Mouse (Mus musculus) thymus, adult 18-20 months (tissue): ENCODE measurements around the gene Rad51c.
"Not testable (repeated sequence)": the region's sequence is repeated elsewhere in the genome, so short reads cannot be mapped to it uniquely, and the experiment has no call there.

Experiments used
- DNase-seq, 2 experiments: peaks; one replicate each; pipeline ENCODE4 v3.0.0; 2022; ENCODE audit warnings: mixed read lengths in 2 of 2

The Rad51c gene

GRCm38 (mm10) chr11:87404876-87405275 is at the start of gene Rad51c, which contains the start of gene Tex14:
TSS of gene Rad51c (minus strand) at chr11:87404954.
TSS of gene Tex14 (plus strand) at chr11:87405065.
- peak; percentile 20 to 59 for DNase-seq

GRCm38 (mm10) chr11:87454035-87454690 is 49.4 kb upstream of the Rad51c start:
- DNase-seq: no peak

GRCm38 (mm10) chr11:87453216-87454034 is 48.7 kb upstream of the Rad51c start:
- DNase-seq: no peak

GRCm38 (mm10) chr11:87452779-87453178 is 48.0 kb upstream of the Rad51c start:
- not testable (repeated sequence) for DNase-seq

GRCm38 (mm10) chr11:87449847-87450246 is 45.1 kb upstream of the Rad51c start:
- DNase-seq: not testable (repeated sequence)

- no peak for DNase-seq
These were observed 44.4 kb upstream of the Rad51c start for GRCm38 (mm10) chr11:87449200-87449547.

- DNase-seq: not testable (repeated sequence)
These were observed 43.9 kb upstream of the Rad51c start for GRCm38 (mm10) chr11:87448476-87449199.

GRCm38 (mm10) chr11:87448081-87448475 is 43.3 kb upstream of the Rad51c start:
- peak; percentile 79 to 88 for DNase-seq

GRCm38 (mm10) chr11:87447429-87447828 is 42.7 kb upstream of the Rad51c start:
- DNase-seq: no peak

- DNase-seq: no peak
These were observed 41.4 kb upstream of the Rad51c start for GRCm38 (mm10) chr11:87446159-87446558.

- DNase-seq: not testable (repeated sequence)
These were observed 40.8 kb upstream of the Rad51c start for GRCm38 (mm10) chr11:87445593-87445992.

- no peak for DNase-seq
These were observed 40.1 kb upstream of the Rad51c start for GRCm38 (mm10) chr11:87444735-87445428.

GRCm38 (mm10) chr11:87444056-87444455 is 39.3 kb upstream of the Rad51c start:
- not testable (repeated sequence) for DNase-seq

- peak; percentile 29 to 66 for DNase-seq
These were observed 38.7 kb upstream of the Rad51c start for GRCm38 (mm10) chr11:87443373-87443883.

- DNase-seq: peak; percentile 67 to 80
These were observed 38.1 kb upstream of the Rad51c start for GRCm38 (mm10) chr11:87442643-87443372.

GRCm38 (mm10) chr11:87439796-87440420 is 35.2 kb upstream of the Rad51c start:
- no peak for DNase-seq

GRCm38 (mm10) chr11:87436326-87437232 is 31.8 kb upstream of the Rad51c start:
- no peak for DNase-seq

GRCm38 (mm10) chr11:87435107-87435506 is 30.4 kb upstream of the Rad51c start:
- DNase-seq: not testable (repeated sequence)

GRCm38 (mm10) chr11:87432933-87433669 is 28.3 kb upstream of the Rad51c start:
- DNase-seq: no peak
